Mouse (Mus musculus) heart, embryonic 12.5 days (tissue): ENCODE results near the gene Stx19. TPM values are rescaled to one million over a fixed set of nuclear protein-coding genes. Genes with fewer than 3 reads are reported as not detected.

Experiments
- microRNA-seq: library from miRNA; unstranded; fragments of <30 nt; microRNA quantifications from one replicate; pipeline ENCODE4, GENCODE M21; 2017
- polyA plus RNA-seq: library from polyadenylated mRNA; unstranded; fragments of >200 nt; fragmentation: Nextera tagmentation; extraction: Ambion mirVana; gene quantifications from 2 replicates; pipeline ENCODE4 v1.2.1, GENCODE M21; 2016

Gene Stx19
- polyA plus RNA-seq, 1 experiment from 2014 or later: 0.24 TPM

Small RNA genes lying within 50 kb of the gene (microRNA-seq; reads per million reads assigned to microRNA genes)
- not detected for gene Gm25986

Other genes with a start within 250 kb of the Stx19 start
- gene Nsun3, start 27.9 kb upstream of the Stx19 start, polyA plus RNA-seq: 8.1 and 8.6 TPM in 2 replicates
- 9.7 and 10.4 TPM in 2 replicates for gene Arl13b, start 32.4 kb downstream of the Stx19 start, polyA plus RNA-seq
- gene Pros1, start 39.6 kb downstream of the Stx19 start, polyA plus RNA-seq: 17.5 and 18.8 TPM in 2 replicates